Mouse (Mus musculus) CH12.LX (cell line): ENCODE measurements around the gene Nptn.

Source experiments
- BHLHE40 ChIP-seq: IDR thresholded peaks from 2 replicates; pipeline ENCODE4 v1.6.1; 2011; ENCODE audit warnings: mild to moderate bottlenecking, low read depth, low read length, improper control_type of control experiment
- CHD1 ChIP-seq: IDR thresholded peaks from 2 replicates; pipeline ENCODE4 v1.6.1; 2012; ENCODE audit warnings: low read depth, low read length, improper control_type of control experiment, inconsistent platforms
- CTCF ChIP-seq, 2 experiments: IDR thresholded peaks in 1 of 2; conservative IDR thresholded peaks in 1 of 2; 2 replicates each; pipeline ENCODE4 v1.5.1; 2011 to 2012; ENCODE audit warnings: low read depth in 2 of 2, low read length in 2 of 2, improper control_type of control experiment in 1 of 2, inconsistent platforms in 1 of 2, mild to moderate bottlenecking in 1 of 2, moderate library complexity in 1 of 2
- ETS1 ChIP-seq: conservative IDR thresholded peaks from 2 replicates; pipeline ENCODE4 v1.6.1; 2012; ENCODE audit warnings: low read depth, mild to moderate bottlenecking, inconsistent platforms, low read length, improper control_type of control experiment, moderate library complexity
- JUND ChIP-seq: conservative IDR thresholded peaks from 2 replicates; pipeline ENCODE4 v1.6.1; 2011; ENCODE audit warnings: low read depth, low read length, improper control_type of control experiment
- MAZ ChIP-seq: IDR thresholded peaks from 2 replicates; pipeline ENCODE4 v1.6.1; 2012; ENCODE audit warnings: low read depth, mild to moderate bottlenecking, inconsistent platforms, low read length, improper control_type of control experiment, moderate library complexity
- MEF2A ChIP-seq: IDR thresholded peaks from 2 replicates; pipeline ENCODE4 v1.6.1; 2014; ENCODE audit warnings: low read depth, mild to moderate bottlenecking, inconsistent platforms, low read length, improper control_type of control experiment, borderline replicate concordance
- POLR2A ChIP-seq: IDR thresholded peaks from 2 replicates; pipeline ENCODE4 v1.6.1; 2011; ENCODE audit warnings: low read depth, mild to moderate bottlenecking, improper control_type of control experiment, low read length
- RAD21 ChIP-seq: IDR thresholded peaks from 2 replicates; pipeline ENCODE4 v1.6.1; 2011; ENCODE audit warnings: low read depth, mild to moderate bottlenecking, low read length, improper control_type of control experiment, moderate library complexity
- SIN3A ChIP-seq: IDR thresholded peaks from 2 replicates; pipeline ENCODE4 v1.6.1; 2012; ENCODE audit warnings: low read length, improper control_type of control experiment, inconsistent platforms
- USF1 ChIP-seq: IDR thresholded peaks from 2 replicates; pipeline ENCODE4 v1.6.1; 2014; ENCODE audit warnings: low read depth, mild to moderate bottlenecking, inconsistent platforms, low read length, improper control_type of control experiment

GRCm38 (mm10) chr9:58703766-58704165 lies 121.7 kb downstream of the Nptn start:
- TF ChIP-seq POLR2A (no peak), BHLHE40 (no peak), MEF2A (no peak), CTCF (conservative IDR thresholded peaks at IDR 0.05 in 1 of 2, IDR thresholded peaks at IDR 0.05 in 1 of 2; ENCODE audit: low read depth in 2 of 2, low read length in 2 of 2) (no peak), JUND (no peak), SIN3A (no peak), USF1 (no peak), CHD1 (no peak), RAD21 (no peak), ETS1 (no peak), MAZ (no peak)
